Mouse (Mus musculus) limb, embryonic 15.5 days (tissue): ENCODE data around the gene Prr9. TPM values are rescaled to one million over a fixed set of nuclear protein-coding genes. Genes with fewer than 3 reads are reported as not detected.

Experiments
- ATAC-seq: fragments of 200-750 bp; cut with Nextera tagmentation; 2 replicates; pipeline ENCODE4 v1.8.0; 2017; ENCODE audit warnings: low read depth, moderate TSS enrichment; ENCODE audit not compliant: insufficient number of reproducible peaks, low FRiP score, low TSS enrichment
- H3K27ac ChIP-seq: fragments of 300-500 bp; sonication (generic); 2 replicates; pipeline ENCODE4 v1.5.1; 2015; ENCODE audit warnings: moderate library complexity, mild to moderate bottlenecking, inconsistent platforms
- H3K27me3 ChIP-seq: fragments of 300-500 bp; sonication (generic); 2 replicates; pipeline ENCODE4 v1.6.1; 2015; ENCODE audit warnings: inconsistent platforms
- H3K36me3 ChIP-seq: fragments of 300-500 bp; sonication (generic); 2 replicates; pipeline ENCODE4 v1.6.1; 2015; ENCODE audit warnings: inconsistent platforms
- H3K4me1 ChIP-seq: fragments of 300-500 bp; sonication (generic); 2 replicates; pipeline ENCODE4 v1.6.1; 2015; ENCODE audit warnings: inconsistent platforms
- H3K4me2 ChIP-seq: fragments of 300-500 bp; sonication (generic); 2 replicates; pipeline ENCODE4 v1.6.1; 2015; ENCODE audit warnings: mild to moderate bottlenecking, inconsistent platforms
- H3K4me3 ChIP-seq: fragments of 300-500 bp; sonication (generic); 2 replicates; pipeline ENCODE4 v1.5.1; 2015; ENCODE audit warnings: mild to moderate bottlenecking, inconsistent platforms
- H3K9ac ChIP-seq: fragments of 300-500 bp; sonication (generic); 2 replicates; pipeline ENCODE4 v1.6.1; 2015; ENCODE audit warnings: inconsistent platforms
- H3K9me3 ChIP-seq: fragments of 300-500 bp; sonication (generic); 2 replicates; pipeline ENCODE4 v1.6.1; 2016; ENCODE audit warnings: inconsistent platforms
- WGBS: fragments of 180-500 bp; shearing (Covaris S2); methylation state at CpG from one replicate; pipeline ENCODE4 v1.1.7; 2015; 5-methylcytosine and 5-hydroxymethylcytosine counted together
- polyA plus RNA-seq: library from polyadenylated mRNA; unstranded; fragments of >200 nt; fragmentation: Nextera tagmentation; extraction: Ambion mirVana; gene quantifications from 2 replicates; pipeline ENCODE4 v1.2.1, GENCODE M21; 2015

Gene Prr9
- polyA plus RNA-seq = 50.8 and 59.6 TPM in 2 replicates

DNA sequence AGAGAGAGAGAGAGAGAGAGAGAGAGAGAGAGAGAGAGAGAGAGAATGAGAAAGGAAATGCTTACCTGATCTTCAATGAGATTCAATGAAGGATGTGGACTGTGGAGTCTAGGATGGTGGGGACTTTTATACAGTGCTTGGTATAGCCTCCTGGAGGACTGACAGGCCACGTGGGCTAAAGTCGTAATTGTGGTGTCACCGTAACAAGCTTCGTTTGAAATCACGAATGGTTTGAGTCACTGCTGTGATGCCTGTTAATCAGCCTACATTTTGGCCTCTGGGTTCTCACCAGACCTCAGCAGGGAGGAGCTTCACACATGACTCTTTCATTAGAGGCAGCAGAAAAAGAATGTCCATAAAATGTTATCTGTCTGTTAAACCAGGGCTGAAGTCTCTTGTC, at the start of gene Prr9:
Prr9 (minus strand) TSS at position 101 of the 400 bp plus-strand sequence.
- Histone ChIP-seq H3K4me1 (no peaks in the 10 kb centered on the region), H3K4me2 (no peak within 1 kb of the TSS), H3K27ac (no peak within 1 kb of the TSS), H3K36me3 (no peaks in the 10 kb centered on the region), H3K27me3 (no peaks in the 10 kb centered on the region), H3K9me3 (no peaks in the 10 kb centered on the region), H3K9ac (no peak within 1 kb of the TSS), H3K4me3 (no peak within 1 kb of the TSS)
- WGBS = 44% methylated on average over 5 of the region's 5 CpGs
- no peak for ATAC-seq

DNA sequence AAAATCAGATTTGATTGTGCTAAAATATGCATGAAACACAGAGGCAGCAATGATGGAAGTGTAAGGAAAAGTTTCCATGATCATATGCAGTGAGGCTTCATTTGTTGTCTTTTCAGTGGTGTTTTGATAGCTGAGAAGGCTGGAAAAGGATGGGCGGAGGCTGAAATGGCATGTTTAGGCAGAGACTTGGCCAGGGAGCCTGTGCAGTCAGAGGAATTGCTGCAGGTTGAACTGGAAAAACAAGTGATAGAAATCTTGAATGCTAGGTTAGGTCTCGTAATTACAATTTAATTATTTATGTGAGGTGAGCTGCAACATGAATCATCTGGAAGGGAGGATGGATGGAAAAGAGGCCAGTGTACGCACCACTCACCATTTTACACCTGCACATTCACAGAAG, 46.1 kb upstream of the Prr9 start:
- 68% methylated on average over 3 of the region's 3 CpGs for WGBS
- no peak for ATAC-seq
- H3K27me3 ChIP-seq = no peaks in the 10 kb centered on the region
- H3K9me3 ChIP-seq = no peaks in the 10 kb centered on the region
- no peaks in the 10 kb centered on the region for H3K36me3 ChIP-seq
- H3K4me3 ChIP-seq = no peak overlapping the region
- H3K4me2 ChIP-seq = no peak overlapping the region
- no peak overlapping the region for H3K9ac ChIP-seq
- H3K4me1 ChIP-seq = no peaks in the 10 kb centered on the region
- no peak overlapping the region for H3K27ac ChIP-seq

DNA sequence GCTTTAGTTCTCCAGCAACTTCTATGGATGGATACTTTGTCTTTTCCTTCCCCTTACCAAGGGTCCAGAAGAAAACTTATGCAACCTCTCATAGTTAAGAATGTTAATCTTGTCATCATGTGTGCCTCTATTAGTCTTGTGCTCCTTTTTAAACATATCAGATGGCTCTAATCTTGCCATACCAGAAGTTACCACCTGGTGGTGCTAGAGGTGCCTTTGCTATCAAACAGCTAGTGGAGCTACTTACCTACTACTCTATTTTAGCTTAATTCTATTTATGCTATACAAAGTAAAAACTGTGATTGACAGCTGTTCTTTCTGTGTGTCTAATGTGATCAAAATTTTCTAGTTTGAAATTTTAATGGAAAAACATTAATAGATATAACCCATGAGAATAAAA, 29.6 kb upstream of the Prr9 start:
- Histone ChIP-seq H3K4me2 (no peak overlapping the region), H3K27me3 (no peaks in the 10 kb centered on the region), H3K9ac (no peak overlapping the region), H3K36me3 (no peaks in the 10 kb centered on the region), H3K4me1 (no peaks in the 10 kb centered on the region), H3K4me3 (no peak overlapping the region), H3K27ac (no peak overlapping the region), H3K9me3 (no peaks in the 10 kb centered on the region)
- no peak for ATAC-seq

DNA sequence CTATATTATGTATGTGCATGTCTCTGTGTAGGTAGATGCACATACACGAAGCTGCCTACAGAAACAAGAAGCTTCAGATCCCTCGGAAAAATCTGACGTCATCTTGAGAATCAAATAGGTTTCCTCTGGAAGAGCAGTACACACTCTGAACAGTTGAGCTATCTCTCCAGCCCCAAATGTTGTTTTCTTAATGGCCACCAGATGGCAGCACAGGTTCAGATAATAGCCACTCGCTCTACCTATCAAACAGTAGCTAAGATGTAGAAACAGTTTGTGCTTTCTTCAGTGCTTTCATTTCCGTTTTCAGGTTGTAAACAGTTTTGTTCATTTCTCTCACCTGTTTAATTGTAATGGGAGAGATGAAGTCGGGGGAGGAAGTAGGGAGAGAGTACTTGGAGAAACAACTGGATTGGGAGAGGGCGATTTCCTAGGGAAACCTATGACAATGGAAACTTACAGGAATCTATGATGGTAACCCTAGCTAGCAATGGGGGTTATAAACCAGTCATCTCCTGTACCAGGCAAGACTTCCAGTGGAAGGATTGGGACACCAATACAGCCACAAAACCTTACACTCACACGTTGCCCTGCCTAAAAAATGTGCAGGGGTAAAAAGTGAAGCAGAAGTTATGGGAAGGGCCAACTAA, 27.0 kb upstream of the Prr9 start:
- Histone ChIP-seq H3K4me3 (no peak overlapping the region), H3K36me3 (no peaks in the 10 kb centered on the region), H3K27ac (no peak overlapping the region), H3K27me3 (no peaks in the 10 kb centered on the region), H3K4me2 (no peak overlapping the region), H3K9me3 (no peaks in the 10 kb centered on the region), H3K9ac (no peak overlapping the region), H3K4me1 (no peaks in the 10 kb centered on the region)
- 20% methylated on average over 8 of the region's 8 CpGs for WGBS
- ATAC-seq = 0 out of 2 replicates have a peak, but pooled peaks have one; percentile 77

DNA sequence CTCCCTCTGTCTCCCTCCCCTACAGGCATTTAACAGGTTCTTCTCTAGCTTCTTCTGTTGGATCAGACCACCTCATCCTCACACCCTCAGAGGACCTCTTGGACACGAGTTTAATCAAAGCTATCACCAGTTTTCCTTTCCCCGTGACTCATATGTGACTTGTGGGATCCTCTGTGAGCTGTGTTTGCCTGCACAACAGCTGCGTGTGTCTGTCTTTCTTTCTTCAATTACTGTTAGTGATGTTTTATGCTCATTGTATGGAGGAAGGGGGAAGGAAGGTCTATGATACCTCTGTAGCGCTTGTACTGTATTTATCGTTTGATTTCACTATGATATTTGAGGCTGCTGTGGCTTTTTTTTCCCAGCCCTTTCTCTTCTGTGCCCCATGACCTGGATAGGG, 24.2 kb upstream of the Prr9 start:
- Histone ChIP-seq H3K9ac (no peak overlapping the region), H3K4me3 (no peak overlapping the region), H3K4me1 (no peaks in the 10 kb centered on the region), H3K9me3 (no peaks in the 10 kb centered on the region), H3K36me3 (no peaks in the 10 kb centered on the region), H3K27ac (no peak overlapping the region), H3K27me3 (no peaks in the 10 kb centered on the region), H3K4me2 (no peak overlapping the region)
- 76% methylated on average over 5 of the region's 5 CpGs for whole genome bisulfite sequencing
- ATAC-seq = no peak

DNA sequence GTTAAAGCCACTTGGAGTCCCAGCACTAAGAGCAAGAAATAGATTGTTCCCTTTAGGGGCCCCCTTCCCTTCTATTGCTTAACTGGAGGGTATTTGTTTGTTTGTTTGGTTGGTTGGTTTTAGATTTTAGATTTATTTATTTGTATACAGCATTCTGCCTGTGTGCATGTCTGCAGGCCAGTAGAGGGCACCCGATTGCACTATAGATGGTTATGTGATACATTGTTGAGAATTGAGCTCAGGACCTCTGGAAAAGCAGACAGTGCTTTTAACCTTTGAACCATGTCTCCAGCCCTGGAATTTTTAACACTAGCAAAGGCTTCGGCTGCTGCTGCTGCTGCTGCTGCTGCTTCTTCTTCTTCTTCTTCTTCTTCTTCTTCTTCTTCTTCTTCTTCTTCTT, 23.7 kb upstream of the Prr9 start:
- Histone ChIP-seq H3K36me3 (no peaks in the 10 kb centered on the region), H3K27me3 (no peaks in the 10 kb centered on the region), H3K9me3 (no peaks in the 10 kb centered on the region), H3K27ac (no peak overlapping the region), H3K9ac (no peak overlapping the region), H3K4me1 (no peaks in the 10 kb centered on the region), H3K4me3 (no peak overlapping the region), H3K4me2 (no peak overlapping the region)
- 32% methylated on average over 2 of the region's 2 CpGs for WGBS
- ATAC-seq = no peak

DNA sequence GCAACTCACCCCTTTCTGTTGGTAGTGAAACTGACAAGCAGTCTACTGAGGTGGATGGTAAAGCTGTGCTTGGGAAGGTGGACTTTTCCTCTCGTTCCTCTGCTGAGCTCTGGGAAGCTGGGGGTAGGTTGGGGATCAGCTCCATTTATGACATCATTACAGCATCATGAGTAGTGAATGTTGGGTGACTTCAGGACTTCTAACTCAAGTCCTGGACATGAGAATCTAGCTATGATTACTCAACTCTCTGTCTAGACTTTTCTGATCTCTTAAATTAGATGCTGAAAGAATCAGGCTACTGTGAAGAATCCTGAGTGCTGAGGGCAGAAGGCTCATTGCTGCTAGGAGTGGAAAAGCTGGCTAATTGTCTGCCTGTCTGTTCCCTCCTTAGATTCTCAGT, 18.9 kb upstream of the Prr9 start, which contains the start of gene Lelp1:
Lelp1 (minus strand) TSS at position 101 of the 400 bp plus-strand sequence.
- Histone ChIP-seq H3K4me1 (no peaks in the 10 kb centered on the region), H3K27ac (no peak within 1 kb of the TSS), H3K27me3 (no peaks in the 10 kb centered on the region), H3K4me2 (no peak within 1 kb of the TSS), H3K9ac (no peak within 1 kb of the TSS), H3K4me3 (no peak within 1 kb of the TSS), H3K36me3 (no peaks in the 10 kb centered on the region), H3K9me3 (no peaks in the 10 kb centered on the region)
- 52% methylated on average over 1 of the region's 1 CpGs for WGBS
- no peak for ATAC-seq

DNA sequence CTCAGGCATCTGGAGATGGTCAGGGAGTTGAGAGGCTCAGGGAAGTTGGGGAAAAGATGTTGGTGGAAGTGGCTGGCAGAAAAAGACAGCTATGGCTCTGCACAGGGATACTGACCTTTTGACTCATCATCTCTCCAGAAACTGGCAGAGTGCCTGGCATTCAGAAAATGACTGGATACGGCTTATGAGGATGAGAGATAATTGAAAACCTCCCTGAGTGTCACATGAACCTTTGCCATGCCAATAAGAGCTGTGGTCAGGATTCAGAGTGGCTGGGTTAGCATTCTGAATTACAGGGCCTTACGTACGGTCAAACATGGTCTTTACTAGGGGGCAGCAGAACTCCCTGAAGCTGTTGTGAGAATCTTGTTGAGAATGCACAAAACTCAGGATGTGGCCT, 2.8 kb downstream of the Prr9 start:
- no peak for ATAC-seq
- Histone ChIP-seq H3K4me1 (no peaks in the 10 kb centered on the region), H3K4me2 (no peak overlapping the region), H3K9ac (no peak overlapping the region), H3K9me3 (no peaks in the 10 kb centered on the region), H3K27ac (no peak overlapping the region), H3K27me3 (no peaks in the 10 kb centered on the region), H3K36me3 (no peaks in the 10 kb centered on the region), H3K4me3 (no peak overlapping the region)
- 78% methylated on average over 3 of the region's 3 CpGs for WGBS

DNA sequence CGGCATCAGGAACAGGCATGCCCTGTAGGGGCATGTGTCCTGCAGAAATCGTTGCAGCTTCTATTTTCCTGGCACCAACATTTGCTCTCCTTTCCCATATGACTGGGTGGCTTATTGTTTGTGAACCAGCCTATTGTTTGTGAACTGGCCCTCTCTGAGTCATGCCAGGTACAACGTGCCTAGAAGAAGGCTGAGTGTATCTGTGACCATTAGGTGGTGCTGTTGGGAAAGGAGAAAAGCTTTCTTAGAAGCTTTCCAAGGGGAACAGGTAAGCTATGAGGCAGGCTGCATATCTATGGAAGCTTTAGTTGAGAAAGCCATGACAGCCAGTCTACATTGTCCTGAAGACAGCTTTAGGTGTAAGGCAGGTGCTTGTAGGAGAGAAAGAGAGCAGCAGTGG, 5.8 kb downstream of the Prr9 start:
- Histone ChIP-seq H3K4me2 (no peak overlapping the region), H3K4me1 (no peaks in the 10 kb centered on the region), H3K27ac (no peak overlapping the region), H3K36me3 (no peaks in the 10 kb centered on the region), H3K4me3 (no peak overlapping the region), H3K27me3 (no peaks in the 10 kb centered on the region), H3K9me3 (no peaks in the 10 kb centered on the region), H3K9ac (no peak overlapping the region)
- no peak for ATAC-seq
- 32% methylated on average over 3 of the region's 3 CpGs for WGBS

DNA sequence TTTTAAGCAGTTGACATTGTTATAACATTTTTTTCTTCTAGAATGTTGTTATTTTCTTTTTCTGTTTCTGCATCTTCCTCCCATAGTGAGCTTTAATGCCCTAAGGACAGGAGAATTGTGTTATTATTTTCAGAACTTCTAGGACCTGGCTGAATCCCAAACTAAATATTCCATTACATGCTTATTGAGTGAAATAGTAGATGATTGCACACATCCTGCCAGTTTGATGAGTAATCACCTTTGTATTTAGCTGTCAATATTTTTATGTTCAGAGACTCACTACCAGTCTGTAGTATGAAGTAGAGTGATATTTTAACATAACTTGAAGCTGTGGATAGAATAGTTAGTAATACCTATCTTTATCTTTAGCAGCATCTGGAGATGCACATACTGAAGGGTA, 12.2 kb downstream of the Prr9 start:
- Histone ChIP-seq H3K27ac (no peak overlapping the region), H3K4me2 (no peak overlapping the region), H3K4me3 (no peak overlapping the region), H3K36me3 (no peaks in the 10 kb centered on the region), H3K4me1 (no peaks in the 10 kb centered on the region), H3K9ac (no peak overlapping the region), H3K9me3 (no peaks in the 10 kb centered on the region), H3K27me3 (no peaks in the 10 kb centered on the region)
- ATAC-seq = no peak

DNA sequence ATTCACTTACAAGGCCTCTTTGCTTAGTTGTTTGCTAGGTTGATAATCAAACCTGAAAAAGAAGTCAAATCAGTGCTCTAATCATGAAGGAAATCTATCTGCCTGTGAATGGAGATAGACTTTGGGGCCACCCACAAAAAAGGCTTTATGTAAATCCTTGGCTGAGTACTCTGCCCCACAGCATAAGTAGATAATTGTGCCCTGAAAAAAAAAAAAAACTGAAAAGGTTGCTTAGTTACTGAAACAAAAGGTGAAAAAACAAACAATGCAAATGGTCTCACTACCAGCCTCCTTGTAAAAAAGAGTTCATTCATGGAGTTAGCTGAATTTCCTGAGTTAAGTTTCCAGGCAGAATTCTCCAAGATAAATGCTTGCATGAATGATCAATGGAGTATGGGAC, 13.0 kb downstream of the Prr9 start:
- Histone ChIP-seq H3K9ac (no peak overlapping the region), H3K27me3 (no peaks in the 10 kb centered on the region), H3K27ac (no peak overlapping the region), H3K4me3 (no peak overlapping the region), H3K36me3 (no peaks in the 10 kb centered on the region), H3K4me1 (no peaks in the 10 kb centered on the region), H3K9me3 (no peaks in the 10 kb centered on the region), H3K4me2 (no peak overlapping the region)
- ATAC-seq = no peak

DNA sequence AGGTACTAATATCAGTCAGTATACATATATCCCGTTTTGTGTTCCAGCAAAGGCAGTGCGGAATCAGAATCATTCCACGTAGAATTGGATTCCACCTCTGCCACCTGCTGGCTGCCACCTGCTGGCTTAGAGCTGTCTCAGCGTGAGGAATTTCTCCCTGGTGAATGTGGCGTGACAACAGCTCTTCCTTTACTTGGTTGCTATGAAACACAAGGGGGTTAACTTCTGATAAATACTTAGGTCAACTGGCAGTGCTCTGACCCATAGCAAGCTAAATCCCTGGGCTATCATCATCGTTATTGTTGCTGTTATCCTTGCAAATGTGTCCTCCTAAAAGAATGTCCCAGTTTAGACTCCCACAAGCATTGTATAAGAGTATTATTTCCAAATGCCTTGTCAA, 17.2 kb downstream of the Prr9 start:
- Histone ChIP-seq H3K36me3 (no peaks in the 10 kb centered on the region), H3K27ac (no peak overlapping the region), H3K9ac (no peak overlapping the region), H3K4me1 (no peaks in the 10 kb centered on the region), H3K4me3 (no peak overlapping the region), H3K27me3 (no peaks in the 10 kb centered on the region), H3K4me2 (no peak overlapping the region), H3K9me3 (no peaks in the 10 kb centered on the region)
- ATAC-seq = no peak
- 13% methylated on average over 6 of the region's 6 CpGs for WGBS

DNA sequence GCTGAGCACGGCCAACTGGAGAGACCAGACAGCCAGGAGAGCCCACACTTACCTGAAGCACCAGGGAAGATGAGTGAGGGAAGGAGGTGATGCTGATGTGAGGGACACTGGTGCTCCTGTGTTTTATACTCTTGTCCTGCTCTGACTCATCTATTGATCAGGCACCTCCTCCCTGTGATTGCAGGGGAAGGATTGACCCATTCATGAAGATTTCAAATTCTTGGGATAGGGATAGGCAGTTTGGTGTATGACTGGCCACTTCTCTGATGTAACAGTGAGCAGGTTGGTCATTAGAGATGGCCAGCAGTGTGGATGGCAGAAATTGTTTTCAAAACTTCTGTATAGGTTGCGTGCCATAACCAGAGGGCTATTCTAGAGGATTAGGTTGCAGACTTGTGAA, 40.7 kb downstream of the Prr9 start, which contains the start of gene Lor:
Lor (minus strand) TSS at position 101 of the 400 bp plus-strand sequence.
- H3K9me3 ChIP-seq = no peaks in the 10 kb centered on the region
- no peaks in the 10 kb centered on the region for H3K36me3 ChIP-seq
- 86% methylated on average over 2 of the region's 2 CpGs for WGBS
- peak within 1 kb of the TSS; percentile 76 for H3K4me3 ChIP-seq
- peak within 1 kb of the TSS; percentile 92 for H3K4me2 ChIP-seq
- H3K9ac ChIP-seq = peak within 1 kb of the TSS; percentile 55; the same call in 1 of the 2 replicates
- H3K27ac ChIP-seq = peak within 1 kb of the TSS; percentile 88; the same call in 1 of the 2 replicates
- no peak for ATAC-seq
- H3K27me3 ChIP-seq = peaks cover 12% of the 10 kb centered on the region
- peaks cover 7% of the 10 kb centered on the region; the same call in 1 of the 2 replicates for H3K4me1 ChIP-seq
